Mouse (Mus musculus): ENCODE data around the gene Baiap2l1. TPM values are rescaled to one million over a fixed set of nuclear protein-coding genes. Genes with fewer than 3 reads are reported as not detected.
"Not testable (repeated sequence)": the region's sequence is repeated elsewhere in the genome, so short reads cannot be mapped to it uniquely, and the experiment has no call there.

The Baiap2l1 gene
- polyA plus RNA-seq, 1 experiment from 2014 or later: 13.2 TPM

- WGBS: 90% methylated on average over 4 of the region's 4 CpGs
Measured at GRCm38 (mm10) chr5:144379431-144379830, 21.5 kb upstream of the Baiap2l1 start.

GRCm38 (mm10) chr5:144372885-144373284 is 15.0 kb upstream of the Baiap2l1 start:
- no peak overlapping the region for H3K27ac ChIP-seq (ENCODE audit: low read depth, low read length)
- no peaks in the 10 kb centered on the region for H3K4me1 ChIP-seq (ENCODE audit: control insufficient read depth, insufficient read depth, low read length)
- no peaks in the 10 kb centered on the region for H3K9me3 ChIP-seq (ENCODE audit: control insufficient read depth, low read length)
- H3K36me3 ChIP-seq (ENCODE audit: control insufficient read depth, insufficient read depth, low read length): no peaks in the 10 kb centered on the region
- WGBS: 96% methylated on average over 2 of the region's 2 CpGs
- H3K4me2 ChIP-seq (replicated peaks; ENCODE audit: low read depth, low read length): no peak overlapping the region
- ATAC-seq (ENCODE audit: low FRiP score, low TSS enrichment): no peak
- H3K27me3 ChIP-seq (ENCODE audit: control insufficient read depth, insufficient read depth, low read length): no peaks in the 10 kb centered on the region
- no peak overlapping the region for H3K4me3 ChIP-seq (ENCODE audit: low read length)
- H3K9ac ChIP-seq (ENCODE audit: low read depth, low read length): no peak overlapping the region

More at GRCm38 (mm10) chr5:144379431-144379830, 21.5 kb upstream of the Baiap2l1 start:
- H3K27me3 ChIP-seq (ENCODE audit: control insufficient read depth, insufficient read depth, low read length): no peaks in the 10 kb centered on the region
- no peak overlapping the region for H3K4me2 ChIP-seq (replicated peaks; ENCODE audit: low read depth, low read length)
- no peak overlapping the region for H3K4me3 ChIP-seq (ENCODE audit: low read length)
- H3K9ac ChIP-seq (ENCODE audit: low read depth, low read length): no peak overlapping the region
- H3K9me3 ChIP-seq (ENCODE audit: control insufficient read depth, low read length): no peaks in the 10 kb centered on the region
- H3K4me1 ChIP-seq (ENCODE audit: control insufficient read depth, insufficient read depth, low read length): no peaks in the 10 kb centered on the region
- no peak for ATAC-seq (ENCODE audit: low FRiP score, low TSS enrichment)
- no peak overlapping the region for H3K27ac ChIP-seq (ENCODE audit: low read depth, low read length)
- no peaks in the 10 kb centered on the region for H3K36me3 ChIP-seq (ENCODE audit: control insufficient read depth, insufficient read depth, low read length)

DNA sequence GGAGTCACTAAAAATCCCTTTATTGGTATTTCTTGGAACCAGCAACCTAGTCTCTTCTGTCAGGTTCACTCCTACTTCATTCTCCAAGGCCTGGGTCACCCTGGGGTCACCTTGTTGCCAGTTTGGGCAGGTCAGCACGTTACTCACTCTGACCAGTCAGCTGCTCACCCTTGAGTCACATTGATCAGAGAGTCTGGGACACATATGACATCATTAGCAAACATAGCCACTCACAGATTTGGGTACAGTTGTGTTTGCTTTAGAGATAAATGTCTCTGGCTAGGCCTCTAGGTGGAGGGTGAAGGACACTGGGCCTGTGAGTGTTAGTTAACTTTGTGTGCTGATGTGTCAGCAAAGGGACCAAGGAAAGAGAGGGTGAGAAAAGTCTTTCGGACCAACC is 14.3 kb upstream of the Baiap2l1 start:
- no peak for ATAC-seq (ENCODE audit: low FRiP score, low TSS enrichment)
- Histone ChIP-seq H3K4me2 (replicated peaks; ENCODE audit: low read depth, low read length) (no peak overlapping the region), H3K4me3 (ENCODE audit: low read length) (no peak overlapping the region), H3K9me3 (ENCODE audit: control insufficient read depth, low read length) (no peaks in the 10 kb centered on the region), H3K27me3 (ENCODE audit: control insufficient read depth, insufficient read depth, low read length) (no peaks in the 10 kb centered on the region), H3K4me1 (ENCODE audit: control insufficient read depth, insufficient read depth, low read length) (no peaks in the 10 kb centered on the region), H3K27ac (ENCODE audit: low read depth, low read length) (no peak overlapping the region), H3K36me3 (ENCODE audit: control insufficient read depth, insufficient read depth, low read length) (no peaks in the 10 kb centered on the region), H3K9ac (ENCODE audit: low read depth, low read length) (no peak overlapping the region)
- 49% methylated on average over 2 of the region's 2 CpGs for WGBS

- ATAC-seq (ENCODE audit: low FRiP score, low TSS enrichment): no peak
- no peaks in the 10 kb centered on the region for H3K27me3 ChIP-seq (ENCODE audit: control insufficient read depth, insufficient read depth, low read length)
- H3K4me1 ChIP-seq (ENCODE audit: control insufficient read depth, insufficient read depth, low read length): no peaks in the 10 kb centered on the region
Measured at GRCm38 (mm10) chr5:144370986-144371385, 13.1 kb upstream of the Baiap2l1 start.

GRCm38 (mm10) chr5:144368661-144369205 is 10.8 kb upstream of the Baiap2l1 start:
- Histone ChIP-seq H3K36me3 (ENCODE audit: control insufficient read depth, insufficient read depth, low read length) (no peaks in the 10 kb centered on the region), H3K4me3 (ENCODE audit: low read length) (no peak overlapping the region), H3K9me3 (ENCODE audit: control insufficient read depth, low read length) (no peaks in the 10 kb centered on the region), H3K27me3 (ENCODE audit: control insufficient read depth, insufficient read depth, low read length) (no peaks in the 10 kb centered on the region), H3K4me2 (replicated peaks; ENCODE audit: low read depth, low read length) (no peak overlapping the region), H3K27ac (ENCODE audit: low read depth, low read length) (no peak overlapping the region), H3K9ac (ENCODE audit: low read depth, low read length) (no peak overlapping the region), H3K4me1 (ENCODE audit: control insufficient read depth, insufficient read depth, low read length) (no peaks in the 10 kb centered on the region)
- ATAC-seq (ENCODE audit: low FRiP score, low TSS enrichment): no peak
- 70% methylated on average over 9 of the region's 9 CpGs for WGBS

More at GRCm38 (mm10) chr5:144370986-144371385, 13.1 kb upstream of the Baiap2l1 start:
- H3K4me2 ChIP-seq (replicated peaks; ENCODE audit: low read depth, low read length): no peak overlapping the region
- H3K9me3 ChIP-seq (ENCODE audit: control insufficient read depth, low read length): no peaks in the 10 kb centered on the region
- no peak overlapping the region; the same call in 1 of the 2 replicates for H3K9ac ChIP-seq (ENCODE audit: low read depth, low read length)
- 0% methylated on average over 6 of the region's 6 CpGs for WGBS
- no peak overlapping the region for H3K4me3 ChIP-seq (ENCODE audit: low read length)
- no peaks in the 10 kb centered on the region for H3K36me3 ChIP-seq (ENCODE audit: control insufficient read depth, insufficient read depth, low read length)
- H3K27ac ChIP-seq (ENCODE audit: low read depth, low read length): no peak overlapping the region

- not testable (repeated sequence) for H3K4me1 ChIP-seq (ENCODE audit: control insufficient read depth, insufficient read depth, low read length); H3K9me3 ChIP-seq (ENCODE audit: control insufficient read depth, low read length); H3K27me3 ChIP-seq (ENCODE audit: control insufficient read depth, insufficient read depth, low read length); ATAC-seq (ENCODE audit: low FRiP score, low TSS enrichment); H3K36me3 ChIP-seq (ENCODE audit: control insufficient read depth, insufficient read depth, low read length); H3K4me3 ChIP-seq (ENCODE audit: low read length); H3K27ac ChIP-seq (ENCODE audit: low read depth, low read length); H3K4me2 ChIP-seq (replicated peaks; ENCODE audit: low read depth, low read length); H3K9ac ChIP-seq (ENCODE audit: low read depth, low read length)
- WGBS: 83% methylated on average over 6 of the region's 6 CpGs
Measured at GRCm38 (mm10) chr5:144366551-144366950, 8.6 kb upstream of the Baiap2l1 start.

DNA sequence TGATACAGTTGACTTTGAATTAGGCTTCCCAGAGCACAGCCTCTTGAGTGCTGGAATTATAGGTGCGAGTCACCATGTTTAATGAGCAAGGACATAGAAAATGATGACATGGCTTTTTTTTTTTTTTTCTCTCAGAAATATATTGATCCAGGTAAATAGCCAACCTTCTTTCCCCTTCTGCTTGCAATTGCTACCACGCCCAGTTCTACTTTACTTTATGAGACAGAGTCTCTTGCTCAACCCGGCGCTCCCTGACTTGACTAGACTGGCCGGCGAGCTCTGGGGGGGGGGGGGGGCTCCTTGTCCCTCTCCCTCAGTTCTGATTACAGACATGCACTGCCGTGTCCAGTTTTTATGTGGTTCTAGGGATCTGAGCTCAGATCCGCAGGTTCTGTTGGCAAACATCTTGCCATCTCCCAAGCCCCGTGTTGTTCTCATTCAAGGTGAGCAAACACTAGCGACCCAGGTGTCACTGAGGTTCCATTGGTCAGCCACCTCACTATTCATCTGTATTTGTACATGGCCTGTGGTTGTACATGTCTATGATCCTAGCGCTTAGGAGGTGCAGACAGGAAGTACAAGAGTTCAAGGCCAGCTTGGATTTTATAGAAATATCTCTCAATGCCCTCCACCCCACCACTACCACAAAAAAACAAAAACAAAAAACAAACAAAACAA is 6.9 kb upstream of the Baiap2l1 start:
- peaks cover 10% of the 10 kb centered on the region for H3K4me1 ChIP-seq (ENCODE audit: control insufficient read depth, insufficient read depth, low read length)
- H3K27ac ChIP-seq (ENCODE audit: low read depth, low read length): no peak overlapping the region
- no peaks in the 10 kb centered on the region for H3K27me3 ChIP-seq (ENCODE audit: control insufficient read depth, insufficient read depth, low read length)
- 90% methylated on average over 11 of the region's 11 CpGs for WGBS
- H3K9ac ChIP-seq (ENCODE audit: low read depth, low read length): no peak overlapping the region
- no peak overlapping the region for H3K4me2 ChIP-seq (replicated peaks; ENCODE audit: low read depth, low read length)
- ATAC-seq (ENCODE audit: low FRiP score, low TSS enrichment): no peak
- no peaks in the 10 kb centered on the region for H3K36me3 ChIP-seq (ENCODE audit: control insufficient read depth, insufficient read depth, low read length)
- H3K4me3 ChIP-seq (ENCODE audit: low read length): no peak overlapping the region
- H3K9me3 ChIP-seq (ENCODE audit: control insufficient read depth, low read length): no peaks in the 10 kb centered on the region

DNA sequence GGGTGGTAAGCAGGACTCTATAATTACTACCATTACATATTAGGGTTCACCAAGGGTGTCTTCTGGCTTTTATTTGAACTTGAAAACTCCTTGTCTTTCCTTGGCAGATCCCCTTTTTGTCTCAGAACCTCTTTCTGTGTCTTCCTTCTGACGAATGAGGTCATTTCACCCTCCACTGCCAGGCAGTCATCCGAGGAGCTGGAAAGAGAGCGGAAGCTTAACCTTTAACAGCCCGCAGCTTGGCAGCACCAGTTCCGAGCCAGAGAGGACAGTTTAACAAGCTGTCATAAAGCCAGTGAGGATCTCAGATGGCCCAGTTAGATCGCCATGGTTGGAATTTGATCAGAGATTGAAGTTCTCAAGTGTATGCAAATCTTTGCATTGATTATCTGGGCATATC is 2.4 kb upstream of the Baiap2l1 start:
- WGBS: 7% methylated on average over 6 of the region's 6 CpGs
- Histone ChIP-seq H3K27ac (ENCODE audit: low read depth, low read length) (peak overlapping the region; percentile 80), H3K4me1 (ENCODE audit: control insufficient read depth, insufficient read depth, low read length) (peaks cover 16% of the 10 kb centered on the region), H3K36me3 (ENCODE audit: control insufficient read depth, insufficient read depth, low read length) (no peaks in the 10 kb centered on the region), H3K27me3 (ENCODE audit: control insufficient read depth, insufficient read depth, low read length) (no peaks in the 10 kb centered on the region), H3K9ac (ENCODE audit: low read depth, low read length) (peak overlapping the region; percentile 31; the same call in 1 of the 2 replicates), H3K4me2 (replicated peaks; ENCODE audit: low read depth, low read length) (no peak overlapping the region), H3K9me3 (ENCODE audit: control insufficient read depth, low read length) (no peaks in the 10 kb centered on the region), H3K4me3 (ENCODE audit: low read length) (no peak overlapping the region)
- ATAC-seq (ENCODE audit: low FRiP score, low TSS enrichment): no peak

GRCm38 (mm10) chr5:144359886-144360285 is 2.0 kb upstream of the Baiap2l1 start:
- Histone ChIP-seq H3K9ac (ENCODE audit: low read depth, low read length) (peak overlapping the region; percentile 31; the same call in 1 of the 2 replicates), H3K27ac (ENCODE audit: low read depth, low read length) (peak overlapping the region; percentile 80)

More at GRCm38 (mm10) chr5:144359886-144360285, 2.0 kb upstream of the Baiap2l1 start:
- no peak overlapping the region for H3K4me3 ChIP-seq (ENCODE audit: low read length)
- H3K9me3 ChIP-seq (ENCODE audit: control insufficient read depth, low read length): no peaks in the 10 kb centered on the region
- ATAC-seq (ENCODE audit: low FRiP score, low TSS enrichment): no peak
- no peaks in the 10 kb centered on the region for H3K36me3 ChIP-seq (ENCODE audit: control insufficient read depth, insufficient read depth, low read length)
- no peaks in the 10 kb centered on the region for H3K27me3 ChIP-seq (ENCODE audit: control insufficient read depth, insufficient read depth, low read length)
- H3K4me2 ChIP-seq (replicated peaks; ENCODE audit: low read depth, low read length): no peak overlapping the region
- 48% methylated on average over 6 of the region's 6 CpGs for WGBS
- H3K4me1 ChIP-seq (ENCODE audit: control insufficient read depth, insufficient read depth, low read length): peaks cover 16% of the 10 kb centered on the region

All from kidney, embryonic 14.5 days (tissue).